Mouse (Mus musculus) megakaryocyte-erythroid progenitor cell, adult 5-6 weeks (primary cell): Measurements from ENCODE around the gene Gm37240. TPM values are rescaled to one million over a fixed set of nuclear protein-coding genes. Genes with fewer than 3 reads are reported as not detected.

Experiments
- ATAC-seq: replicated peaks from 2 replicates; pipeline ENCODE4 v1.8.0; 2016; ENCODE audit warnings: mild to moderate bottlenecking, inconsistent platforms; ENCODE audit not compliant: severe bottlenecking, poor library complexity, low FRiP score, low TSS enrichment
- total RNA-seq, 2 experiments: library from RNA; stranded (forward) in 1 of 2; stranded (reverse) in 1 of 2; fragments of 200-1000, 215-1000 nt in 1 of 2; fragments of >200 nt in 1 of 2; fragmentation: Nextera tagmentation in 1 of 2; gene quantifications; 2 replicates each; pipeline ENCODE4 v1.2.3; 2014 to 2017

The Gm37240 gene
- total RNA-seq, 2 experiments from 2014 or later: not detected

DNA sequence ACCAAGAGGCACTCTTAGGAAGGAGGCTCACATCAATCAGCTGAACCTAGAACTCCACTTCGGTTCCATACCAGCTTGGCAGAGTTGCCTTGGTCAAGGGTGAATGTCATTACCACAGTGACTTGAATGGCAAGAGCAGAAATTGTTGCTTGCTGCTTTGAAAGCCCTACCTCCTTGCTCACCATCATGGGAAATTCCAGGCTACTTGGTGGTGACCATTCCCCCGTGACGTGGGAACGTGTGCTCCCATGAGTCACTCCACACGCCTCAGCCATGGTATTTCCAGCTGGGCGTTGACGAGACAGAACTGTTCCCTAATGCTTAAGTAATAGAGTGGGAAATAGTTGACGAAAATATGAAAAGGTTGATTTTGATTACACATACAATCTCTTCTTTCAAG lies 408.6 kb downstream of the Gm37240 start:
- ATAC-seq: no peak

DNA sequence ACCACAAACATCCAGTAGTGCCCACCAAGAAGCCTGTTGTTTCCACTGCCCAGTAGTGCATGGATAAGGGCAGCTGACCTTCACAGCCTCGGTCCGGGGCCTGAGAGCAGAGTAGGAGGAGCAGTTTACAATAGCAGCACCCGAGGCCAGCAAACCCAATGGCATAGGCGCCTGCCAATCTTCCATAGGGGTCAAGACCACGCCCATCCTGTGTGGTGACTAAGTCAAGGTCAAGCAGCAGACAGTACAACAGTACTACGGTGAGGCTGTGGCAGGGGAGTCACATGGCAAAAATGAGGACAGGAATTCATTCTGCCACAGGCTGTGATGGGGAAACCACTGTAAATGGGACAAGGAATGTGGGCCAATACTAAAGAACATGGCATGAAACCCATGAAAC lies 417.6 kb downstream of the Gm37240 start:
- no peak for ATAC-seq

DNA sequence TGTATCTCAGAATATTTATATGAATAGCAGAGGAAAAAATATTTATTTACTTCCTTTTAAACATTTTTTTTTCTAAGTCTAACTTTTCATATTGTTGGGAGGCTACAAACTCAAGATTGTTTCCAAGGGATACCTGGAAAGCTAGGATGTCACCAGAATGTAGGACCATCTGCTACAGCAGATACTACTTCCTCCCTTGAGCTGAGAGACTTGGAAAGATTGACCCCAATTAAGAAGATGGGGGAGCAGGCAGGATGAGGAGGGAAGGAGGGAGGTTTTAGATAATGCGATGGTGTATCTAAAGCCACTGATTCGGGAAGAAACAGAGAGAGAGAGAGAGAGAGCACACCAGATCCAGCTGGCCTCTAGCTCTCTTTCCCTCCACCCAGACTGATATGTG lies 418.3 kb downstream of the Gm37240 start:
- ATAC-seq: no peak

DNA sequence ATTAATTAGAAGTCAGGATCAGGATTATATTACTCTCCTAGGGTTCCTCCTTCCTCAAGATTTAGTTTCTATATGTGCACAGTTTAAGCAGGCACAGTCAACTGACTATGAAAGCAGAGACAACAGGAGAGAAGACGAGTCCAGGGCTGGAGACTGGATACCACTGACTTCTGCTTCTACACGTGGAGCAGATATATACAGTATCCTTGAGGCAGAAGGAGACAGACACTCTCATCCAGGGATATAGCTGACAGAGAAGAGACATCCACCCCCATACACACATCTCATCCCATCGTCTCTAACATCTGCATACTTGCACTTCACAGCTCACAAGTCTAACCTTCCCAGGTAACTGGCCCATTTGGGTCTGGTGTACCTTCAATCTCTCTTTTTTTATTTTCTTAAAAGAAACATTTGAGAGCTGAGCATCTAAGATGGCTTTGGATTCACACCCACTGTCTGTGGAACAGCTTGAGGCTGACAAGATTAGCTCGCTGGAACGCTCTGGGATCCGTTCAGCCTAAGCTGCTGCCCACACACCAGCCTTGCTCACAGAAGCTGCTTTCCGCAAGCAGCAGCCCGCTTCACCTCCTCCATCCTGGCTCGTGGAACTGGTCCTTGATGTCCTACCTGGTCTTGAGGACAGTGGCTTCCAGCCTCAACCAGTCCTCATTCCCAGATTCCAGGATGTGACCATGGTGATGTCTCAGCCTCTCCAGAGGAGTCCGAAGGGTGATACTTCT lies 421.9 kb downstream of the Gm37240 start:
- ATAC-seq: no peak

DNA sequence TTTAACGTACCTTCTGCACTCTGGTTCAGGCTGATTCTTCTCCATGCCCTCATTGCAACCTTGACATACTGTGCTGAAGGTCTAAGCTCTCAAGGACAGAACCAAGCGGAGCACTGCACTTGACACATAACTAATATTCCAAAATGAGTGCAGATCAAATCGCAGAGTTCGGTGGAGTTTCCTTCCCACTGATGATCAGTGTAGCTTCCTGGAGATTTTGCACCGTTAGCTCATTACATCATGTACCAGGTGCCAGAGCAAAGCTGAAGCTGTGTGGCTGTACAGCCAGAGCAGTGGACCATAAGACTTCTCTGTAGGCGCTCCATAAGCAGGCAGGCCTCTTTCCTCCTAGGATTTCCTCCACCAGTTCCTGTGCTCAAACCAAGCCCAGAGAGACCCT lies 427.3 kb downstream of the Gm37240 start:
- no peak for ATAC-seq

DNA sequence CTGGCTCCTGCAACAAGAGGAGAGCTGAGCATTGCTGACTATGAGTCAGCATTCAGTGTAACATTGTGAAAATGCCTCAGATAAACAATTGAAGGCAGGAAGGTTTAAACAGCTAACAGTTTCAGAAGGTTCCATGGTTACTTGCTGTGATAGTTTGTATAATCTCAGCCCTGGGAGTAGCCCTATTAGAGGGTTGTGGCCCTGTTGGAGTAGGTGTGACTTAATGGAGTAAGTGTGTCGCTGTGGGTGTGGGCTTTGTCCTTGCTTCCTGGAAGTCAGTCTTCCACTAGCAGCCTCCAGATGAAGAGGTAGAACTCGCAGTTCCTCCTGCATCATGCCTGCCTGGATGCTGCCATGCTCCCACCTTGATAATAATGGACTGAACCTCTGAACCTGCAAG lies 430.3 kb downstream of the Gm37240 start:
- no peak for ATAC-seq

DNA sequence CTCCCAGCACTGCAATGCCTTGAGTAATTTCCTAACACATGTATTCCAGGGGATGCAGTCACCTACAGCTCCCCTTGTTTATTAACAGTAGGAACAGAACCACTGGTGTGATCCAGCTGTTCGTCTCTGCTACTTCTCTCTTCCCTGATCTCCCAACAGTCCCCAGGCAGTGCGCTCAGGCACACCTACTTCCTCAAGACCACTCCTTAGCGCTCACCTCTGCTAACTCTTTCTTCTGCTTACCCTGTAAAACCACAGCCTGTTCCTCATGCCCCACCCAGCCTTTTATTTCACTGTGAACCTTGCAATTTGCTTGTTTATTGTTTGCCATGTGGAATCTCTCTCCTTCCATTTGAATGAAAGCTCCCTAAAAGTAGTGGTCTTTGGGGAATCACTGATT lies 431.9 kb downstream of the Gm37240 start:
- no peak for ATAC-seq

DNA sequence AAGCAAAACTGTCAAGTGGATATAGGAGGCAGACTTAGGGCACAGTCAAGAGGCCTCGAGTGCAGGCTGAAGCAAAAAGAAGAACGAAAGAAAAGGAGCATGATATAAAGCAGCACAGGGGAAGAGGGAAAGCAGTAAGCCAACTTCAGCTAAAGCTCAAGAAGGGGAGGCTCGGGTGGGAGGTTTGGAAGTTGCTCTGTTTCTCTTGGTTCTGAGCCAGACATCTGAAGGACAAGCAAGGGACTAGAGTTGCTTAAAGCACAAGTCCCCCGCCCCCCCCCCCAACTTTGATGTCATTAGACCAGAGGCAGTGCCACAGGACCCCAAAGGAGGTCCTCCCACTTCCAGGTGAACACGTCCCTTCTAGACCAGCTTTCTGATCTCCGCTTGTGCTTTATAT lies 433.3 kb downstream of the Gm37240 start:
- no peak for ATAC-seq

DNA sequence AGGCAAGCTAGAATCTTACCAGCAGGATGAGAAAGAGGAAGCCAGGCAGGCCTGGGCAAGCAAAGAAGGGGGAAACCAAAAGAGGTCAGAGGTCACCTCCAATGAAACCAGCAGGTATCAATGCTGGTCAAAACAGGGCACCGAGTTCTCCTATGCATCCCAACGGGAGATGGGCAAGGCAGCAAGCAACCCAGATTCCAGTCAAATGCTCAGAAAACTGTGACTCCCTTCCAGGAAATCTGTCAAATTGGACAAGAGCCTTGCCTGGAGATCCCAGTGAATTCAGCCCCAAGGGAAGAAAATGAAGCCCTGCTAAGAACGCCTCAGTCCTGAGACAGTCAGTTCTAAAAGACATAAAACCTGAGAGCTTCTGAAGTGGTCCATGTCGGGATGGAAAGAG lies 437.9 kb downstream of the Gm37240 start:
- ATAC-seq: no peak

DNA sequence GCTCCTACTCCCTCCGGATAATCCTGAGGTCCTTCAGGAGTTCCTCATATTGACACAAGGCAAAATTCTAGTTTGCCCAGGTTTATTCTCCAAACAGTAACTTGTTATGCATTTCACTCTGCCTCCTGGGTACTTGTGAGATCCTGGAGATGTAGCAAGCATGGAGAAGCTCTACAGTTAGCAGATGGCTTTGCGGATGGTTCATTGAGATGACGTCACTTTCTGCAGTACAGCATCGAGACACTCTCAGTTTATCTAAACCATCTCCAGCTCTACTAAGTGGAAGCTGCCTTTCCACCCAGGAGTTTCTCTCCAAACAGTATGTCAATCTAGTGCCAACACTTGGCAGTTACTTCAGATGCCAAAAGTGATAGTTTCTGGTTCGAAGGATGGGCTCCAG lies 444.5 kb downstream of the Gm37240 start:
- no peak for ATAC-seq

DNA sequence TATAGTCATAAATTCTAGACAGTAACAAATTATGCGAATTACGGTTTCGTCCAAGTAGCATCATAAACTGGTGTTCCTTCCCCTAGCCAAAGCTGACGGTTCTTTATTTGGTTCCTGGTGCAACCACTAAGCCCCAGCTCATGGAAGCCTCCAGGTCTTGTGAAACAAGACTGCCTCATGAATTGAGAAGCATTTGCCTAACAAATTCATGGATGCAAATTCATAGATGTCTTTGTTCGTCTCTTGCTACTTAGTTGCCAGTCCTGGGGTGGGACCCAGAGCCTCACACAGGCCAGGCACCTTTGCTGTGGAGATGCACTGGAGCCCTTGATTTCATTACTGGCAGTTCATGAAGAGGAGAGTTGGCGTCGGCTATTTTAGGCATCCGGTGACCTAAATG lies 445.1 kb downstream of the Gm37240 start:
- ATAC-seq: no peak

DNA sequence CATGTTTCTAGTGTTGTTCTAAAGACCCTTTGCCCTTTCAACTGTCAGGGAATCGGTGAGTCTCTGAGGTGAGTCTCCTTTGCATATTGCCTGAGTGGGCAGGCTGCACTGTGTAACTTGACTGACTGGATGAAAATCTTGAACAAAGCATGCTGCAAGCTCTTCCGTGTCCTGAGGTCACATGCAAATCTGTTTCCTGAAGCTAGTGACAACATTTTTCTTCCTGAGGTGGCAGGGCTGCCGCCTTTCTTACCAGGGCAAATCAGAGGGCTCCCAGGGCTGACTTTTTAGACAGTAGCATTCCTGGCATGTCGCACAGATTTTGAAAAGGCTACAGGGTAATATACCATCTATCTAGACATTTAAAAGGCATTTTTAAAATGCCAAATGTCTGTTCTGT lies 451.9 kb downstream of the Gm37240 start:
- no peak for ATAC-seq

DNA sequence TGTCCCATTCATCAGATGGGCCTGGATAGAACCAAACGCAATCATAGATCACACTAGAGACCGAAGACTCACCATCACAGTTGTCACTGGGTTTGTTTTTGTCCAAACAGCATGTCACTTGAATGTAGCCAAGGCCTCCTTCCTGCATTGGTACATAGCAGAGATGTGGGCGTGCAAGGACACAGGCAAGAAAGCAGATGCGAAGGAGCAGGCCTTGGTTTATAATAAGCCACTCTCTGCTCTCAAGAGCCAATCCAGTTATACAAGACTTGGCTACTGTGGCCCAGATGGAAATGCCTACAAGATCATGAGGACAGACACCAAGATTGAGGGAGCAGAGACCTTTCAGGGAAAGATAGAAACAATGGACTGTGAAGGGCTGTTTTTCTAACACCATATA lies 456.1 kb downstream of the Gm37240 start:
- ATAC-seq: no peak

DNA sequence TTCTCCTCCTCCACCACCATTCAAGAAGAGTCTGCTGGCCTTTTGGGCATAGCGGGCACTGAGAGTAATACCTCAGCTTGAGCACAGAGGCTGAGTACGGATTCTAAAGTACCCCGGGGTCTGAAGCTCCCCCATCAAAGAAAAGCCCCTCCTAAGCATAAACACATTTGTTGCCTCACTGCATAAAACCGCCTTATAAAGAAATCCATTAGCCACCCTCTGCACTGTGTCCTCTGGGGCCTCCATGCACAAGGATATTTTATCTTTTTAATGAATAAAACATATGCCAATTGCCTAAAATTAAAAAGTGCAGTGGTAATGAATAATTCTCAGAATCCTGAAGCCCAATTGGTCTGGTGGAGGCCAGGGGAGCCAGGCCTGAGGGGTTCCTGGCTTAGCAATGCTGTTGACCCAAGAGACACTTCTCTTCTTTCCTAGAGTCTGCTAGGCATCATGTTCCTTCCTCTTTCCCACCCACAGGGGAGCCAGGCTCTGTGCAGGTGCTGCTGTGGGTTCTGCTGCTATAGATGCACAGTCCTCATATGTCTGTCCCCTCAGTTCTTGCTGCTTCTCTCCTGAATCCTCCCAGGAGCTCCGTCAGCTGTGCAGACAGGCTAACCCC lies 463.8 kb downstream of the Gm37240 start:
- ATAC-seq: no peak

DNA sequence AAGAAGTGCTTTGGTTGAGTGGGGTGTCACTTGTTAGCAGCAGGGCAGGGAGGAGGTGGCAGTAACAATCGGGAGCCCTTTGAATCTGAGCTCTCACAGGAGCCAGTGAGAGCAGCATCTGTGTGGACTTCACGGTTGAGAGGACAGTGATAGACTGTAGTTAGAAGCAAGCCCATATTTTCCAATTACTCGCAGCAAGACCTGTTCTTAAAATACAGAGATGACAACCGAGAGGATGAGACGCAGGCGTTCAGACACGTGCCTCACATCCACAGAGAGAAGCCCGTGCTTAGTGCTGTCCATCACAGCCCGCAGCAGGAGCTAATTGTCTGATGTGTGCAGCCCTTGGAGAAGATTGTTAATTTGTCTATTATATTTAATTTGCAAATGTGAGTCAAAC lies 465.9 kb downstream of the Gm37240 start:
- ATAC-seq: no peak

DNA sequence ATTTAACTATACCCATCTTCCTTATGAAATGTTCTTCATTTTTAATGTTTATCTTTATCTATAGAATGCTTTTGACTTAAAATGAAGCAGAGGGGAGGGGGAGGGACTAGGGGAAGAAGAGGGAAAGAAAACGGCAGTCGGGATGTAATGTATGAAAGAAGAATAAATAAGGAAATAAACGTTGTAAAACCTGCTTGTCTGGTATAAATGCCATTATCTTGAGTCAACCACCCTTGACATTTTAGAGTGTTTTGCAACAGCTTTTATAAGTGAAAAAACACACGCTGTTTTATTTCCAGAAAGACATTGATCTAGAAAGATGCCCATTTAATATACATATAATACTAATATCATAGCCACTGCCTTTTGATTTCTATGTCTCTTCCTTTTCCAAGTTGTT lies 469.7 kb downstream of the Gm37240 start:
- ATAC-seq: no peak

DNA sequence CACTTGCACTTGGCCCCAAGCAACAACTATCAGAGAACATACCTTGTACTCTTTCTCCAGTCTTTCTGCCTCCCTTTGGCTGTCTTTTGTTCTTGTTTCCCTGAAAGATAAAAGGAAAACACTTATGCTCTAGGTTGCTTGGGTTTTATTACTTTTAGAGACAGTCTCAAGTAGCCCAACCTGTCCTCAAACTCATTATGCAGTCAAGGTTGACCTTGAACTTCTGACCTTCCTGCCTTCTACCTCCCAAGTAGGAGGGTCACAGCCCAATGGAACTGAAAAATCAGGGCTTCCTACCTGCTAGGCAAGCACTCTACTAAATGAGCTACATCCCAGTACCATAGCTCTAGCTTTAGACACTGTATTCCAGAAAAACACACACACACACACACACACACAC lies 488.5 kb downstream of the Gm37240 start:
- ATAC-seq: no peak

DNA sequence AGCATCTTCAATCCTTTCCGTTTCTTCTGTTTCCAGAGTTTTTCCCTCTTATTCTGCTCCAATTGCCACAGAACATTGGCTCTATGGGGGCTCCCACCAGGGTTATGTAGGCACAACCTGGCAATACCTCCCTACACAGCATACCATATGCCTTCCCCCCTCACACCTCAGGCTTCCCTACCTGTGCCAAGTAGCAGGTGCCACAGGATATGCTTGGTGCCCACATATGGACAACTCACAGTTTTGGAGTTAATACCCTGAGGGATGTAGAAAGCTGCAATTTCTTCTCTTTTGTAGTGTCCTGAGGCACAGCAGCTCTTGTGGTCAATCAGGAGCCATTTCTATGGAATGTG lies 488.9 kb downstream of the Gm37240 start:
- ATAC-seq: no peak

DNA sequence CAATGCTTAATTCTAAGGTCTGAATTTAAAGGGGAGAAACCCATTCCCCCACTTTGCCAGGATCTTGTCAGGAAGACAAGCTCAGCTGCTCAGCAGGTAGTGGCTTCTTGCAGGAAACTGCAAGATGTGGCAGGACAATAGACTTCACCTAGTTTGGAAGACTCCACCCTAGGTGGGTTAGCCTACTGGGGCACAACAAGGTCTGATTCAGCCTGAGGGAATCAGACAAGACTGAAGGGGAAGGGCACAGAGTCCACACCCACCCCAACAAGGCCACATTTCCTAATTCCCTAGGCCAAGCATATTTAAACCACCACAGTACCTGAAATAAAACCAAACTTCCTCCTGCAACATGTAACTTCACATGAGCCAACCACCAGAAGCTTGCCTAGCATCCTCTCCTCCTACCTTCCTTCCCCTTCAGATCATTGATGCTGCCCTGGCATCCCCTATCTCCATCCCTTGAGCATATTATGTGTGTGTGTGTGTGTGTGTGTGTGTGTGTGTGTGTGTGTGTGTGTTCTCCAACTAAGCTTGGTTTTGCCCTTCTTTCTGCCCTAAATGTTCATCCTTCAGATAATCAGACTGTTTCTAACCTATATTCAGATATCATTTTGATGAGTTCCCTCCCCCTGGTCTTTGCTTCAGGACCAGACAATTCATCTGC lies 489.4 kb downstream of the Gm37240 start:
- ATAC-seq: no peak

DNA sequence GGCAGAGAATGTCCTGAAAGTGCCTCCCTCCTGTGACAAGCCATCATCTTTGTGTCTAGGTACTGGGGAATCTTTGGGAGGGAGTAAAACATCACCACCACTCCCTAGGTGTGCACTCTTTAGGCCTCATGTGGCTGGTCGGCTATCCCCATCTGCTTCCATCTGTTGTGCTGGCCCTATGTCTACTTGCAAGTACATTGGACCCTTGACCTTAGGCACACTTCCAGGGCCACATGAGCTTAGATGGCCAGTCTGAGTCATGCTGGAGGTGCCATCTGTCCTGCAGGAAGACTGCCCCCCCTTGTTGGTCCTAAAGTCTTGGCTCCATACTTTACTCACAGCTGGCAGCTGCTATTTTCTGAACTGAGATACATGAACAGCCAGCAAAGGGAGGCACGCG lies 493.9 kb downstream of the Gm37240 start:
- ATAC-seq: no peak

DNA sequence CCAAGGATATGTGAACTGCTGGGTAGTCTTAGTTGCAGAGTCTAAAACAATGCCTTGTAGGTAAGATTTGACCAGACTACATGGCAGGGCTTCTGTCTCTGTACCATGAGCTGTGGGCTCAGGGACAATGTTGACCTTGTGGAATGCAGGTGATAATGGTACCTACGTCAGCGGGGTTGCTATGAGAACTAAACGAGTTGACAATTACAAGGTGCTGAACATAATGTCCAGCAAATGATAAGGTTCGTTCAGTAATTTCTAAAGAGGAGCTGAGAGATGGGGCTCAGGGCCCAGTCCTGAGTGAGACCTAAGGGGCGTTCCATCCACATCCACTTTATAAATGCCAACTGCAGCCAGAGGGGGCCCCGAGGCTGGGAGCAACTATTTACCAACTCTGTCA lies 495.6 kb downstream of the Gm37240 start:
- ATAC-seq: no peak
